Mouse (Mus musculus) regulatory T cell (primary cell): ENCODE data around the gene Otof.

Source experiments
- in situ Hi-C: fragments of 300-600 bp; cut with MboI, MseI; formaldehyde crosslinking; loops from one replicate; pipeline ENCODE4 v1.15.1; 2025; ENCODE audit warnings: high pct_unique_total_duplicates

Otof gene

GRCm38 (mm10) chr5:30341601-30342365 is 119.9 kb downstream of the Otof start:
- in situ Hi-C loops = loop anchor here (5.0 to 10.0 kb wide), 4 partner anchors 54 to 297 kb away; no protein-coding TSS in a partner anchor

GRCm38 (mm10) chr5:30340815-30341214 is 120.9 kb downstream of the Otof start:
- in situ Hi-C loops = loop anchor here (5.0 to 10.0 kb wide), 4 partner anchors 54 to 296 kb away; no protein-coding TSS in a partner anchor
